Mouse (Mus musculus) NIH3T3 (cell line): ENCODE results near the gene Milr1.
"Not testable (repeated sequence)": the region's sequence is repeated elsewhere in the genome, so short reads cannot be mapped to it uniquely, and the experiment has no call there.

ENCODE experiments used
- DNase-seq: peaks from one replicate; pipeline ENCODE4 v3.0.0-alpha.2; 2012; ENCODE audit warnings: low read depth

Milr1 gene

GRCm38 (mm10) chr11:106730714-106731113, 20.3 kb upstream of the Milr1 start:
- DNase-seq: no peak

GRCm38 (mm10) chr11:106736614-106737013, 14.4 kb upstream of the Milr1 start:
- no peak for DNase-seq

GRCm38 (mm10) chr11:106737178-106737621, 13.8 kb upstream of the Milr1 start:
- no peak for DNase-seq

GRCm38 (mm10) chr11:106739116-106739515, 11.9 kb upstream of the Milr1 start:
- no peak for DNase-seq

- not testable (repeated sequence) for DNase-seq
Measured at GRCm38 (mm10) chr11:106740724-106741123, 10.3 kb upstream of the Milr1 start.

GRCm38 (mm10) chr11:106741232-106741631, 9.8 kb upstream of the Milr1 start:
- peak; percentile 47 for DNase-seq

GRCm38 (mm10) chr11:106741826-106742225, 9.2 kb upstream of the Milr1 start:
- no peak for DNase-seq

- peak; percentile 73 for DNase-seq
Measured at GRCm38 (mm10) chr11:106742388-106742841, 8.6 kb upstream of the Milr1 start.

- DNase-seq: peak; percentile 34
Measured at GRCm38 (mm10) chr11:106744949-106745348, 6.1 kb upstream of the Milr1 start.

GRCm38 (mm10) chr11:106749557-106750120, 1.4 kb upstream of the Milr1 start:
- DNase-seq: not testable (repeated sequence)

GRCm38 (mm10) chr11:106750121-106750751, 790 bp upstream of the Milr1 start, which contains the start of gene Pecam1:
Gene Pecam1, minus strand, starts transcription at chr11:106750628.
- no peak for DNase-seq

GRCm38 (mm10) chr11:106752103-106752502, 1.1 kb downstream of the Milr1 start:
- DNase-seq: no peak

- no peak for DNase-seq
Measured at GRCm38 (mm10) chr11:106753314-106753713, 2.3 kb downstream of the Milr1 start.

- no peak for DNase-seq
Measured at GRCm38 (mm10) chr11:106755583-106755982, 4.6 kb downstream of the Milr1 start.

- DNase-seq: no peak
Measured at GRCm38 (mm10) chr11:106759028-106759427, 8.0 kb downstream of the Milr1 start.

- DNase-seq: no peak
Measured at GRCm38 (mm10) chr11:106760511-106760910, 9.5 kb downstream of the Milr1 start.

- peak; percentile 50 for DNase-seq
Measured at GRCm38 (mm10) chr11:106762139-106762799, 11.2 kb downstream of the Milr1 start.

- DNase-seq: no peak
Measured at GRCm38 (mm10) chr11:106762800-106763185, 11.8 kb downstream of the Milr1 start.

- DNase-seq: no peak
Measured at GRCm38 (mm10) chr11:106766611-106767162, 15.7 kb downstream of the Milr1 start.

- no peak for DNase-seq
Measured at GRCm38 (mm10) chr11:106767516-106767915, 16.5 kb downstream of the Milr1 start.

- DNase-seq: peak; percentile 47
Measured at GRCm38 (mm10) chr11:106770195-106770974, 19.4 kb downstream of the Milr1 start.

GRCm38 (mm10) chr11:106773061-106773460, 22.0 kb downstream of the Milr1 start:
- no peak for DNase-seq
